Mouse (Mus musculus): ENCODE measurements around the gene Kcng3. TPM values are rescaled to one million over a fixed set of nuclear protein-coding genes. Genes with fewer than 3 reads are reported as not detected.

The Kcng3 gene
- total RNA-seq, 4 experiments from 2014 or later = 0.12 TPM; not detected in 3

GRCm38 (mm10) chr17:83555836-83556235 is 75.9 kb downstream of the Kcng3 start:
- no peak for DNase-seq (ENCODE audit: low spot score)

DNA sequence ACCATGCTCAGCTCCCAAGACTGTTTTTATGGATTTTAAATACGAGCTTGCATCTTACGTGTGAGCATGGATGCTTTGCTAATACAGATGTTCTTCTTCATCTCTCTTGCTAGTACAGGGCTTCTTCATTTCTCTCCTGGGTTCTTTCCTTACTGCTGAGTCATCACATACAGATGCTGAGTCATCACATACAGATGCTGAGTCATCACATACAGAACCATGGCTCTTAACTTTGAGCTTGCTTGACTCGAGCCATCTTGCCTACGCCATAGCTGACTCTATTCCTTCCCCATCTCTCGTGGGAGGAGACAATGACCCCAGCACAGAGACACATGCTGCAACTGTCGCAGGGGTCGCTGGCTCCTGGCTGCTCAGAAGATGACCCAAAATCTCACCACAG is 76.7 kb downstream of the Kcng3 start:
- no peak for DNase-seq (ENCODE audit: low spot score)

- DNase-seq (ENCODE audit: low spot score) = no peak
These were observed 83.0 kb downstream of the Kcng3 start for GRCm38 (mm10) chr17:83548501-83549233.

DNA sequence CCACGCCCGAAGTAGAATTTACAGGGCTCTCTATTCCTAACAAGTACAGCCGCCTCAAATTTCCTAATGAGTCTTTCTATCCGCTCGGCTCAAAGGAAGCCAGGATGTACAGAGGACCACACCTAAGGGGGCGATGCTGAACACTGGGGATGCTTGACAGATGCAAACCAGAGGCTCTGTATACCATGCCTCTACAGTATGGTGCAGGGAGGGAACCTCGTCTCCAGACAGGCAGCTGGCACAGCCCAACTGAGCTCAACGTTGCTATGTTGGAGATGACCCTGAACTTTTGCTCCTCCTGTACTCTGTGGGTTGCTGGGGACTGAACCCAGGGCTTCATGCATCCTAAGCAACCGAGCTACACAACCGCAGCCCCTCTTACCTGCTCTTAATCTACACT is 84.5 kb downstream of the Kcng3 start:
- DNase-seq (ENCODE audit: low spot score) = no peak

GRCm38 (mm10) chr17:83545756-83546742 is 85.6 kb downstream of the Kcng3 start:
- DNase-seq (ENCODE audit: low spot score) = no peak

GRCm38 (mm10) chr17:83545259-83545658 is 86.4 kb downstream of the Kcng3 start:
- DNase-seq (ENCODE audit: low spot score) = no peak

GRCm38 (mm10) chr17:83542424-83542823 is 89.3 kb downstream of the Kcng3 start:
- DNase-seq (ENCODE audit: low spot score) = no peak

GRCm38 (mm10) chr17:83539262-83540037 is 92.2 kb downstream of the Kcng3 start:
- DNase-seq (ENCODE audit: low spot score) = no peak

- DNase-seq (ENCODE audit: low spot score) = no peak
These were observed 93.0 kb downstream of the Kcng3 start for GRCm38 (mm10) chr17:83538694-83539093.

DNA sequence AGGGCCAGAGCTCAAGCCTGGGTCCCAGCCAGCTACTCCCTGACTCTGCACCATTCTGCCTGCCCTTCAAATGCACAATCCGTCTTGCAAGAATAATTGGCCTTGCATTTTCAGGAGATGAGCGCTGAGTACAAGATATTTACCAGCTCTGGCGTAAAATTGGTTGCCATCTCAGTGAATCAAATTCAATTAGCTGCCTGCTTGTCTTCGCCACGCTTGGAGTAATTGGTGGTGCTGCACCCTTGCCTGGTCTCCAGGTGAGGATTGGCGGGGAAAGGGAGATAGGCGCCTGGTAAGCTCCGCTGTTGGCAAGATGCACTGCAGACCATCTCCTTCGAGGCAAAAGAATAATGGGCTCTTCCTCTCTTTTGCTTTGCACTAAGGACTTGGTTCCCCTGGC is 93.6 kb downstream of the Kcng3 start:
- no peak for DNase-seq (ENCODE audit: low spot score)

Other genes starting within 250 kb of the Kcng3 start
- 100 to 1,000 TPM; 306 to 336 (median 326) TPM for gene Cox7a2l, start 114.6 kb downstream of the Kcng3 start, total RNA-seq (2022)
- gene Mta3, start 74.3 kb upstream of the Kcng3 start, total RNA-seq (2022) = 10 to 100 TPM; 17.6 to 19.6 (median 18.6) TPM
- gene Haao, start 216.1 kb upstream of the Kcng3 start, total RNA-seq (2022) = under 1 TPM in 1 of 4 experiments, not detected in 3; 0.56 TPM